Mouse (Mus musculus): ENCODE results near the gene Pik3ap1.

DNA sequence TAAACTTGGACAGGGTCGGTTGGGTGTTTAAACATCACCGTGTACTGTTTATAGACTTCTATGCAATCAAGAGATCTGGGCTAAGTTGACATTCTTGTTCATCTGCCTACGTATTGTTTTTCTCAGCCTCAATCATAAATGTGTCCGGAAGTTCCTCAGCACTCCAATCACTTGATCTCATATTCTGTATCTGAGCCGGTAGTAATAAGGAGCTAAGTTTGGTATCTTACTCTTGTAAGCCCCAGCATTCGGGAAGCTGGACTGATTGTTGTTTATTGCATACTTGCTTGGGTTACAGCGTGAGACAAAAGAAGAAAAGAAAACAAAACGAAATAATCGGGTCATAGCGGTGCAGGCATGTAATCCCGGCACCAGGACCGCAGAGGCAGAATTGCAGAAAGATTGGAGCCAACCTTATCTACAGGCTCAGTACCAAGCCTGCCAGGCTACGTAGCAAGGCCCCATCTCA lies 120.5 kb downstream of the Pik3ap1 start:
- no peak for TF ChIP-seq POLR2A (IDR thresholded peaks at IDR 0.05; ENCODE audit: insufficient read depth, low read depth, low read length)
- no peak for TF ChIP-seq CTCF (IDR thresholded peaks at IDR 0.05; ENCODE audit: insufficient read depth, low read depth, low read length)

All from olfactory bulb, adult 2 months (tissue).